Mouse (Mus musculus) neural tube, embryonic 15.5 days (tissue): ENCODE measurements at regions not wholly inside any gene's neighbourhood (a gene's known extent, or its start where the extent isn't known, plus 50 kb on each side); places are given as distances from the start of the nearest gene placed in this dataset.
A peak's percentile ranks its signal among the peaks of the same experiment; 100 is the strongest.

Experiments
- ATAC-seq: fragments of 200-750 bp; cut with Nextera tagmentation; 2 replicates; pipeline ENCODE4 v1.8.0; 2017; ENCODE audit warnings: mild to moderate bottlenecking, moderate TSS enrichment, moderate library complexity; ENCODE audit not compliant: low FRiP score
- H3K27ac ChIP-seq: fragments of 300-500 bp; sonication (generic); replicated peaks from 2 replicates; pipeline ENCODE4 v1.5.1; 2015; ENCODE audit warnings: mild to moderate bottlenecking, inconsistent platforms
- H3K27me3 ChIP-seq: fragments of 300-500 bp; sonication (generic); replicated peaks from 2 replicates; pipeline ENCODE4 v1.6.1; 2015; ENCODE audit warnings: inconsistent platforms
- H3K36me3 ChIP-seq: fragments of 300-500 bp; sonication (generic); 2 replicates; pipeline ENCODE4 v1.6.1; 2015; ENCODE audit warnings: inconsistent platforms
- H3K4me1 ChIP-seq: fragments of 300-500 bp; sonication (generic); 2 replicates; pipeline ENCODE4 v1.6.1; 2015; ENCODE audit warnings: inconsistent platforms
- H3K4me2 ChIP-seq: fragments of 300-500 bp; sonication (generic); 2 replicates; pipeline ENCODE4 v1.6.1; 2015; ENCODE audit warnings: inconsistent platforms, mild to moderate bottlenecking, moderate library complexity
- H3K4me3 ChIP-seq: fragments of 300-500 bp; sonication (generic); replicated peaks from 2 replicates; pipeline ENCODE4 v1.5.1; 2015; ENCODE audit warnings: mild to moderate bottlenecking, inconsistent platforms
- H3K9ac ChIP-seq: fragments of 300-500 bp; sonication (generic); replicated peaks from 2 replicates; pipeline ENCODE4 v1.6.1; 2015; ENCODE audit warnings: mild to moderate bottlenecking, inconsistent platforms
- H3K9me3 ChIP-seq: fragments of 300-500 bp; sonication (generic); replicated peaks from 2 replicates; pipeline ENCODE4 v1.6.1; 2016; ENCODE audit warnings: inconsistent platforms
- WGBS: fragments of 180-500 bp; shearing (Covaris S2); methylation state at CpG from one replicate; pipeline ENCODE4 v1.1.7; 2015; ENCODE audit warnings: mixed read lengths; 5-methylcytosine and 5-hydroxymethylcytosine counted together

- H3K9ac ChIP-seq, result no peak overlapping the region
- H3K9me3 ChIP-seq, result no peaks in the 10 kb centered on the region
- peaks cover 18% of the 10 kb centered on the region for H3K4me1 ChIP-seq
- no peak overlapping the region for H3K27ac ChIP-seq
- H3K4me3 ChIP-seq, result no peak overlapping the region
- no peak for ATAC-seq
- no peaks in the 10 kb centered on the region for H3K27me3 ChIP-seq
- no peak overlapping the region for H3K4me2 ChIP-seq
- no peaks in the 10 kb centered on the region for H3K36me3 ChIP-seq
- WGBS, result 77% methylated on average over 19 of the region's 19 CpGs
Measured at GRCm38 (mm10) chr11:63781967-63782915, 139.8 kb downstream of the Hs3st3b1 start.

- Histone ChIP-seq H3K27me3 (no peaks in the 10 kb centered on the region), H3K4me3 (no peak overlapping the region), H3K4me2 (no peak overlapping the region), H3K4me1 (peaks cover 10% of the 10 kb centered on the region), H3K9me3 (no peaks in the 10 kb centered on the region), H3K9ac (no peak overlapping the region), H3K27ac (peak overlapping the region; percentile 54), H3K36me3 (no peaks in the 10 kb centered on the region)
- ATAC-seq, result peak; percentile 59
- 8% methylated on average over 8 of the region's 8 CpGs for WGBS
Measured at GRCm38 (mm10) chr11:63785281-63785886, 136.7 kb downstream of the Hs3st3b1 start.

- Histone ChIP-seq H3K27ac (peak overlapping the region; percentile 54), H3K4me3 (no peak overlapping the region), H3K4me2 (no peak overlapping the region), H3K9ac (no peak overlapping the region), H3K4me1 (peaks cover 10% of the 10 kb centered on the region), H3K36me3 (no peaks in the 10 kb centered on the region), H3K9me3 (no peaks in the 10 kb centered on the region), H3K27me3 (no peaks in the 10 kb centered on the region)
- WGBS, result 67% methylated on average over 4 of the region's 4 CpGs
- no peak for ATAC-seq
Measured at GRCm38 (mm10) chr11:63785965-63786364, 136.1 kb downstream of the Hs3st3b1 start.

GRCm38 (mm10) chr11:63789473-63790120 is 132.5 kb downstream of the Hs3st3b1 start:
- no peaks in the 10 kb centered on the region for H3K27me3 ChIP-seq
- H3K27ac ChIP-seq, result no peak overlapping the region
- 77% methylated on average over 8 of the region's 8 CpGs for WGBS
- H3K4me1 ChIP-seq, result peaks cover 10% of the 10 kb centered on the region
- H3K4me3 ChIP-seq, result no peak overlapping the region
- H3K9me3 ChIP-seq, result no peaks in the 10 kb centered on the region
- ATAC-seq, result no peak
- H3K9ac ChIP-seq, result no peak overlapping the region
- no peak overlapping the region for H3K4me2 ChIP-seq
- no peaks in the 10 kb centered on the region for H3K36me3 ChIP-seq

- Histone ChIP-seq H3K9ac (no peak overlapping the region), H3K4me1 (no peaks in the 10 kb centered on the region), H3K36me3 (no peaks in the 10 kb centered on the region), H3K27me3 (no peaks in the 10 kb centered on the region), H3K4me3 (no peak overlapping the region), H3K9me3 (no peaks in the 10 kb centered on the region), H3K4me2 (no peak overlapping the region), H3K27ac (no peak overlapping the region)
- ATAC-seq, result no peak
- WGBS, result 73% methylated on average over 13 of the region's 13 CpGs
Measured at GRCm38 (mm10) chr11:63791004-63791862, 130.9 kb downstream of the Hs3st3b1 start.

GRCm38 (mm10) chr11:63793732-63794503 is 128.2 kb downstream of the Hs3st3b1 start:
- Histone ChIP-seq H3K9me3 (no peaks in the 10 kb centered on the region), H3K27me3 (no peaks in the 10 kb centered on the region), H3K4me2 (no peak overlapping the region), H3K4me3 (no peak overlapping the region), H3K9ac (no peak overlapping the region), H3K27ac (no peak overlapping the region), H3K36me3 (no peaks in the 10 kb centered on the region), H3K4me1 (no peaks in the 10 kb centered on the region)
- 91% methylated on average over 8 of the region's 8 CpGs for WGBS
- ATAC-seq, result no peak

- H3K4me1 ChIP-seq, result no peaks in the 10 kb centered on the region
- ATAC-seq, result no peak
- H3K9me3 ChIP-seq, result no peaks in the 10 kb centered on the region
- no peak overlapping the region for H3K27ac ChIP-seq
- 81% methylated on average over 5 of the region's 5 CpGs for WGBS
- H3K4me3 ChIP-seq, result no peak overlapping the region
- no peaks in the 10 kb centered on the region for H3K36me3 ChIP-seq
- no peaks in the 10 kb centered on the region for H3K27me3 ChIP-seq
- H3K9ac ChIP-seq, result no peak overlapping the region
- no peak overlapping the region for H3K4me2 ChIP-seq
Measured at GRCm38 (mm10) chr11:63812146-63812545, 109.9 kb downstream of the Hs3st3b1 start.

- Histone ChIP-seq H3K36me3 (no peaks in the 10 kb centered on the region), H3K9ac (no peak overlapping the region), H3K9me3 (0 out of 2 replicates have a peak, but pooled peaks cover 3% of the 10 kb centered on the region), H3K4me1 (no peaks in the 10 kb centered on the region), H3K4me3 (no peak overlapping the region), H3K4me2 (no peak overlapping the region), H3K27me3 (no peaks in the 10 kb centered on the region), H3K27ac (no peak overlapping the region)
- 79% methylated on average over 4 of the region's 4 CpGs for WGBS
- ATAC-seq, result no peak
Measured at GRCm38 (mm10) chr11:63822847-63823246, 99.2 kb downstream of the Hs3st3b1 start.

GRCm38 (mm10) chr11:63827271-63827762 is 94.8 kb downstream of the Hs3st3b1 start:
- Histone ChIP-seq H3K4me2 (no peak overlapping the region), H3K9ac (no peak overlapping the region), H3K4me3 (no peak overlapping the region), H3K36me3 (no peaks in the 10 kb centered on the region), H3K9me3 (0 out of 2 replicates have a peak, but pooled peaks cover 3% of the 10 kb centered on the region), H3K27ac (no peak overlapping the region), H3K4me1 (0 out of 2 replicates have a peak, but pooled peaks cover 3% of the 10 kb centered on the region), H3K27me3 (no peaks in the 10 kb centered on the region)
- 83% methylated on average over 6 of the region's 6 CpGs for WGBS
- no peak for ATAC-seq

- no peak for ATAC-seq
- Histone ChIP-seq H3K4me1 (0 out of 2 replicates have a peak, but pooled peaks cover 8% of the 10 kb centered on the region), H3K27ac (no peak overlapping the region), H3K4me3 (no peak overlapping the region), H3K9me3 (no peaks in the 10 kb centered on the region), H3K9ac (no peak overlapping the region), H3K4me2 (no peak overlapping the region), H3K36me3 (no peaks in the 10 kb centered on the region), H3K27me3 (no peaks in the 10 kb centered on the region)
- 72% methylated on average over 3 of the region's 3 CpGs for WGBS
Measured at GRCm38 (mm10) chr11:63833480-63833879, 88.6 kb downstream of the Hs3st3b1 start.
